Mouse (Mus musculus) heart, embryonic 11.5 days (tissue): ENCODE measurements around the gene Copg1. TPM values are rescaled to one million over a fixed set of nuclear protein-coding genes. Genes with fewer than 3 reads are reported as not detected.

Experiments used
- ATAC-seq: fragments of 200-750 bp; cut with Nextera tagmentation; replicated peaks from 2 replicates; pipeline ENCODE4 v1.8.0; 2017; ENCODE audit warnings: moderate library complexity; ENCODE audit not compliant: insufficient number of reproducible peaks, low FRiP score, low TSS enrichment
- H3K27ac ChIP-seq: fragments of 300-500 bp; sonication (generic); 2 replicates; pipeline ENCODE4 v1.5.1; 2014; ENCODE audit warnings: mild to moderate bottlenecking, low read depth, low read length
- H3K27me3 ChIP-seq: fragments of 300-500 bp; sonication (generic); 2 replicates; pipeline ENCODE4 v1.6.1; 2014; ENCODE audit warnings: mild to moderate bottlenecking, low read length, mixed read lengths; ENCODE audit not compliant: control insufficient read depth, insufficient read depth
- H3K36me3 ChIP-seq: fragments of 300-500 bp; sonication (generic); 2 replicates; pipeline ENCODE4 v1.6.1; 2014; ENCODE audit warnings: mild to moderate bottlenecking, low read length, moderate library complexity, mixed read lengths; ENCODE audit not compliant: control insufficient read depth, insufficient read depth
- H3K4me1 ChIP-seq: fragments of 300-500 bp; sonication (generic); 2 replicates; pipeline ENCODE4 v1.6.1; 2014; ENCODE audit warnings: low read length; ENCODE audit not compliant: control insufficient read depth, insufficient read depth
- H3K4me2 ChIP-seq: fragments of 300-500 bp; sonication (generic); 2 replicates; pipeline ENCODE4 v1.6.1; 2014; ENCODE audit warnings: mild to moderate bottlenecking, moderate library complexity
- H3K4me3 ChIP-seq: fragments of 300-500 bp; sonication (generic); 2 replicates; pipeline ENCODE4 v1.5.1; 2014; ENCODE audit warnings: low read depth, low read length
- H3K9ac ChIP-seq: fragments of 300-500 bp; sonication (generic); 2 replicates; pipeline ENCODE4 v1.6.1; 2014; ENCODE audit warnings: mild to moderate bottlenecking, low read depth, low read length, moderate library complexity
- H3K9me3 ChIP-seq: fragments of 300-500 bp; sonication (generic); replicated peaks from 2 replicates; pipeline ENCODE4 v1.6.1; 2016; ENCODE audit warnings: low read length; ENCODE audit not compliant: control insufficient read depth
- WGBS: fragments of 180-500 bp; shearing (Covaris S2); extraction: QIAGEN DNeasy Blood & Tissue Kit; methylation state at CpG from one replicate; pipeline ENCODE4 v1.1.7; 2014; ENCODE audit not compliant: insufficient replicate concordance; 5-methylcytosine and 5-hydroxymethylcytosine counted together
- polyA plus RNA-seq: library from polyadenylated mRNA; unstranded; fragments of >200 nt; fragmentation: Nextera tagmentation; extraction: Ambion mirVana; gene quantifications from 2 replicates; pipeline ENCODE4 v1.2.1, GENCODE M21; 2014

Gene Copg1
- 118 and 151 TPM in 2 replicates for polyA plus RNA-seq

- H3K9me3 ChIP-seq: no peaks in the 10 kb centered on the region
- H3K36me3 ChIP-seq: peaks cover 24% of the 10 kb centered on the region
- peak within 1 kb of the TSS; percentile 89 for H3K27ac ChIP-seq
- H3K4me3 ChIP-seq: peak within 1 kb of the TSS; percentile 74
- peak within 1 kb of the TSS; percentile 78 for H3K4me2 ChIP-seq
- ATAC-seq: peak; percentile 94
- under 1% methylated on average over 31 of the region's 31 CpGs for WGBS
- H3K27me3 ChIP-seq: no peaks in the 10 kb centered on the region
- H3K9ac ChIP-seq: peak within 1 kb of the TSS; percentile 89
- peaks cover 7% of the 10 kb centered on the region; the same call in 1 of the 2 replicates for H3K4me1 ChIP-seq
These were observed at the start of gene Copg1 for GRCm38 (mm10) chr6:87887594-87888233. Copg1 (plus strand) TSS chr6:87887814.

- peak; percentile 93 for ATAC-seq
- peak within 1 kb of the TSS; percentile 83 for H3K9ac ChIP-seq
- no peaks in the 10 kb centered on the region for H3K27me3 ChIP-seq
- H3K4me2 ChIP-seq: peak within 1 kb of the TSS; percentile 89
- H3K9me3 ChIP-seq: no peaks in the 10 kb centered on the region
- H3K36me3 ChIP-seq: peaks cover 24% of the 10 kb centered on the region
- peak within 1 kb of the TSS; percentile 94 for H3K27ac ChIP-seq
- 0 out of 2 replicates have a peak, but pooled peaks cover 5% of the 10 kb centered on the region for H3K4me1 ChIP-seq
- whole genome bisulfite sequencing: under 1% methylated on average over 46 of the region's 46 CpGs
- H3K4me3 ChIP-seq: peak within 1 kb of the TSS; percentile 63
These were observed 48.9 kb upstream of the Copg1 start, which contains the start of gene Isy1 for GRCm38 (mm10) chr6:87838551-87839197. Isy1 (minus strand) TSS chr6:87838798.

- H3K27me3 ChIP-seq: no peaks in the 10 kb centered on the region
- 0 out of 2 replicates have a peak, but pooled peaks cover 5% of the 10 kb centered on the region for H3K4me1 ChIP-seq
- no peak overlapping the region for H3K9ac ChIP-seq
- H3K27ac ChIP-seq: no peak overlapping the region
- ATAC-seq: no peak
- H3K4me3 ChIP-seq: no peak overlapping the region
- peak overlapping the region; percentile 89 for H3K4me2 ChIP-seq
- H3K36me3 ChIP-seq: peaks cover 31% of the 10 kb centered on the region
- WGBS: 56% methylated on average over 11 of the region's 11 CpGs
- no peaks in the 10 kb centered on the region for H3K9me3 ChIP-seq
These were observed 47.7 kb upstream of the Copg1 start for GRCm38 (mm10) chr6:87839797-87840341.

GRCm38 (mm10) chr6:87841635-87842034 is 46.0 kb upstream of the Copg1 start:
- WGBS: 81% methylated on average over 8 of the region's 8 CpGs
- Histone ChIP-seq H3K36me3 (peaks cover 32% of the 10 kb centered on the region), H3K4me3 (no peak overlapping the region), H3K27ac (no peak overlapping the region), H3K4me2 (no peak overlapping the region), H3K4me1 (0 out of 2 replicates have a peak, but pooled peaks cover 5% of the 10 kb centered on the region), H3K9ac (no peak overlapping the region), H3K9me3 (no peaks in the 10 kb centered on the region), H3K27me3 (no peaks in the 10 kb centered on the region)
- no peak for ATAC-seq

GRCm38 (mm10) chr6:87842254-87842653 is 45.4 kb upstream of the Copg1 start:
- H3K4me2 ChIP-seq: no peak overlapping the region
- H3K9ac ChIP-seq: no peak overlapping the region
- no peaks in the 10 kb centered on the region for H3K27me3 ChIP-seq
- 17% methylated on average over 1 of the region's 1 CpGs for WGBS
- H3K27ac ChIP-seq: no peak overlapping the region
- H3K4me3 ChIP-seq: no peak overlapping the region
- ATAC-seq: no peak
- peaks cover 32% of the 10 kb centered on the region for H3K36me3 ChIP-seq
- H3K9me3 ChIP-seq: no peaks in the 10 kb centered on the region
- H3K4me1 ChIP-seq: peaks cover 7% of the 10 kb centered on the region; the same call in 1 of the 2 replicates

- H3K9me3 ChIP-seq: no peaks in the 10 kb centered on the region
- peaks cover 16% of the 10 kb centered on the region for H3K4me1 ChIP-seq
- no peak overlapping the region for H3K9ac ChIP-seq
- WGBS: 94% methylated on average over 13 of the region's 13 CpGs
- peaks cover 36% of the 10 kb centered on the region for H3K36me3 ChIP-seq
- no peak overlapping the region for H3K4me2 ChIP-seq
- no peak overlapping the region for H3K4me3 ChIP-seq
- H3K27ac ChIP-seq: no peak overlapping the region
- H3K27me3 ChIP-seq: no peaks in the 10 kb centered on the region
- no peak for ATAC-seq
These were observed 42.5 kb upstream of the Copg1 start for GRCm38 (mm10) chr6:87845031-87845695.

- WGBS: 78% methylated on average over 1 of the region's 1 CpGs
These were observed 40.8 kb upstream of the Copg1 start for GRCm38 (mm10) chr6:87846813-87847212.

DNA sequence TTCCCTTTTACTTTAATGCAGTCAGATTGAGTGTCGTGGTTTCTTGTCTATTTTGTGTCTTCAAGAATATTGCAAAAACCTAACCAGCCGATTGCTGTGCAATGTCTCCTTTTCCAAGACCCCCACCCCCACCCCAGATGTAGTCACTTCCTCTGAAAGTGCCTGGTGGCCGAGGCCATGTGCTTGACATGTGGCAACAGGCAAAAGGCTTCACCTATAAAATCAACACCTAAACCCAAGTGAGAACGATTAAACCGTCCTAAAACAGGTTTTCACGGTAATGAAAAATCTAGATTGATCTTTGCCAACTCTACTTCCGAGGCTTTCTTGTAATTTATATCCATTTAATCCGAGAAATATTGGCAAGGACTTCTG is 37.8 kb upstream of the Copg1 start:
- Histone ChIP-seq H3K9me3 (no peaks in the 10 kb centered on the region), H3K9ac (peak overlapping the region; percentile 100), H3K36me3 (peaks cover 9% of the 10 kb centered on the region), H3K27ac (peak overlapping the region; percentile 93), H3K4me2 (peak overlapping the region; percentile 93), H3K4me1 (peaks cover 16% of the 10 kb centered on the region), H3K4me3 (peak overlapping the region; percentile 93), H3K27me3 (no peaks in the 10 kb centered on the region)
- 2% methylated on average over 8 of the region's 8 CpGs for WGBS
- ATAC-seq: no peak

More at GRCm38 (mm10) chr6:87846813-87847212, 40.8 kb upstream of the Copg1 start:
- H3K4me2 ChIP-seq: peak overlapping the region; percentile 28; the same call in 1 of the 2 replicates
- no peaks in the 10 kb centered on the region for H3K27me3 ChIP-seq
- no peak overlapping the region for H3K4me3 ChIP-seq
- 0 out of 2 replicates have a peak overlapping the region, but pooled peaks have one; percentile 6 for H3K9ac ChIP-seq
- H3K36me3 ChIP-seq: peaks cover 34% of the 10 kb centered on the region
- ATAC-seq: no peak
- H3K9me3 ChIP-seq: no peaks in the 10 kb centered on the region
- peaks cover 16% of the 10 kb centered on the region for H3K4me1 ChIP-seq
- H3K27ac ChIP-seq: no peak overlapping the region
